Mouse (Mus musculus) liver, embryonic 11.5 days (tissue): ENCODE measurements around the gene Skint2. TPM values are rescaled to one million over a fixed set of nuclear protein-coding genes. Genes with fewer than 3 reads are reported as not detected.

Experiments used
- ATAC-seq: fragments of 200-750 bp; cut with Nextera tagmentation; replicated peaks from 2 replicates; pipeline ENCODE4 v1.8.0; 2017; ENCODE audit warnings: moderate number of reproducible peaks, mild to moderate bottlenecking, moderate TSS enrichment, moderate library complexity; ENCODE audit not compliant: low FRiP score
- DNase-seq: peaks from one replicate; pipeline ENCODE4 v3.0.0-alpha.2; 2017; ENCODE audit warnings: low spot score
- H3K27ac ChIP-seq: fragments of 300-500 bp; sonication (generic); 2 replicates; pipeline ENCODE4 v1.5.1; 2014; ENCODE audit warnings: mild to moderate bottlenecking, low read depth, low read length, control low read depth
- H3K27me3 ChIP-seq: fragments of 300-500 bp; sonication (generic); replicated peaks from 2 replicates; pipeline ENCODE4 v1.6.1; 2014; ENCODE audit warnings: low read length, mixed read lengths; ENCODE audit not compliant: control insufficient read depth, insufficient read depth
- H3K36me3 ChIP-seq: fragments of 300-500 bp; sonication (generic); 2 replicates; pipeline ENCODE4 v1.6.1; 2014; ENCODE audit warnings: mild to moderate bottlenecking, low read length, moderate library complexity, mixed read lengths; ENCODE audit not compliant: control insufficient read depth, insufficient read depth
- H3K4me1 ChIP-seq: fragments of 300-500 bp; sonication (generic); replicated peaks from 2 replicates; pipeline ENCODE4 v1.6.1; 2014; ENCODE audit warnings: low read length, mixed read lengths; ENCODE audit not compliant: control insufficient read depth, insufficient read depth
- H3K4me2 ChIP-seq: fragments of 300-500 bp; sonication (generic); 2 replicates; pipeline ENCODE4 v1.6.1; 2014; ENCODE audit warnings: mild to moderate bottlenecking, control low read depth, moderate library complexity
- H3K4me3 ChIP-seq: fragments of 300-500 bp; sonication (generic); 2 replicates; pipeline ENCODE4 v1.5.1; 2014; ENCODE audit warnings: low read depth, low read length, control low read depth
- H3K9ac ChIP-seq: fragments of 300-500 bp; sonication (generic); 2 replicates; pipeline ENCODE4 v1.6.1; 2014; ENCODE audit warnings: low read depth, low read length, control low read depth
- H3K9me3 ChIP-seq: fragments of 300-500 bp; sonication (generic); 2 replicates; pipeline ENCODE4 v1.6.1; 2016; ENCODE audit warnings: low read length, inconsistent platforms, mixed read lengths; ENCODE audit not compliant: control insufficient read depth
- WGBS: fragments of 180-500 bp; shearing (Covaris S2); extraction: QIAGEN DNeasy Blood & Tissue Kit; methylation state at CpG from one replicate; pipeline ENCODE4 v1.1.7; 2014; 5-methylcytosine and 5-hydroxymethylcytosine counted together
- polyA plus RNA-seq: library from polyadenylated mRNA; unstranded; fragments of >200 nt; fragmentation: Nextera tagmentation; extraction: Ambion mirVana; gene quantifications from 2 replicates; pipeline ENCODE4 v1.2.1, GENCODE M21; 2014

The Skint2 gene
- polyA plus RNA-seq: not detected in 2 replicates

DNA sequence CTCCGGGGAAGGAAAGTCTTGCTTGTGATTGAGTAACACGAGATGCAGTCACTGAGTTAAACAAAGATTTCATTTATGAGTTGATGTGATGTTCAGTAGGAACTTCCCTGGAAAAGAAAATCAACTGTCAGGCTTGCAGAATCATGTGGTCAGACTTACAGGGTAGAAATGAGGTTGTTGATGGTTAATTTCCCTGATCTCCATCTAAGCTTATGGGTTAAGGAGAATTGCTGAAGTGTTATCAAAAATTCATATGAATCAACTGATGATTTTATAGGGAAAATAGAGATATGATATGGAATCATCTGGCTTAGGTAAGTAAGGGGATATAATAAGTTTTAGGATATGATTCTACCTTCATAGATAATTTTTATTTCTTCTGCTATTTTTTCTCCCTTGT, at the start of gene Skint2:
Gene Skint2, plus strand, starts transcription at position 301 of the 400 bp plus-strand sequence.
- WGBS: 70% methylated on average over 2 of the region's 2 CpGs
- Histone ChIP-seq H3K36me3 (no peaks in the 10 kb centered on the region), H3K4me3 (no peak within 1 kb of the TSS), H3K9ac (no peak within 1 kb of the TSS), H3K4me2 (no peak within 1 kb of the TSS), H3K4me1 (no peaks in the 10 kb centered on the region), H3K27ac (no peak within 1 kb of the TSS), H3K27me3 (no peaks in the 10 kb centered on the region), H3K9me3 (no peaks in the 10 kb centered on the region)
- DNase-seq: no peak
- no peak for ATAC-seq

Other genes with a start within 250 kb of the Skint2 start
- gene Skint9, start 123.2 kb upstream of the Skint2 start, polyA plus RNA-seq: not detected in 2 replicates
- gene Skint10, start 217.7 kb downstream of the Skint2 start, polyA plus RNA-seq: not detected in 2 replicates